Mouse (Mus musculus): ENCODE data around the gene Fam129a.

GRCm38 (mm10) chr1:151682896-151683295 lies 111.9 kb downstream of the Fam129a start:
- TF ChIP-seq CTCF (conservative IDR thresholded peaks at IDR 0.05; ENCODE audit: low read length) (no peak), POU5F1 (IDR thresholded peaks at IDR 0.05; ENCODE audit: borderline replicate concordance, low read length) (no peak)

Measured in E14TG2a.4 (cell line).